Mouse (Mus musculus): ENCODE measurements around the gene Nr2f2.

DNA sequence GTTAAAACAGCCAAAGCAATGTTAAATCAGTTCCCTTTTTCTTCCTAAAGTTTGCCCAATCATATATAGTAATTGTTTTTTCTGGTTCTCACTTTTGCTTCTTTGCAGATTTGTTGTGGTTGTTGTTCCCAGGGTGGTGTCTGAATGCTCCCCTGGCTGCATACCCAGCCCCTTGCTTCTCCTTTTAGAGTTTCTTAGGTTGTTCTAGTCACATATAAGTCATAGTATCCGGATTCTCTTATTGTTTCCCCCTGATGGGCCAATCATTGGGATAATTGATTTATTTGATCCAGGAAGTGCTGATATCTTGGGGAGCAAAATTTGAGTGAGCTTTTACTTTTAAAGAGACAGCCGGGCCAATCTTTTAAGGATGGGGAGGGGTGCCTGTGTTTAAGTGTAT lies 39.3 kb downstream of the Nr2f2 start:
- TF ChIP-seq CTCF (IDR thresholded peaks at IDR 0.05; ENCODE audit: control insufficient read depth, insufficient read depth, insufficient read length) (no peak), FOSL1 (IDR thresholded peaks at IDR 0.05; ENCODE audit: insufficient read depth, low read length, poor library complexity, severe bottlenecking) (no peak), MYOD1 (IDR thresholded peaks at IDR 0.05; ENCODE audit: control insufficient read depth, insufficient read length, low read depth) (no peak)

All from C2C12 (cell line).